Mouse (Mus musculus) brain, embryonic 18.5 days (tissue): ENCODE results near the gene 1700003E16Rik.

Source experiments
- DNase-seq: peaks from one replicate; pipeline ENCODE4 v3.0.0-alpha.2; 2012; ENCODE audit warnings: low read depth, low spot score

Gene 1700003E16Rik

GRCm38 (mm10) chr6:83127419-83127818 is 28.8 kb upstream of the 1700003E16Rik start:
- DNase-seq: no peak

DNA sequence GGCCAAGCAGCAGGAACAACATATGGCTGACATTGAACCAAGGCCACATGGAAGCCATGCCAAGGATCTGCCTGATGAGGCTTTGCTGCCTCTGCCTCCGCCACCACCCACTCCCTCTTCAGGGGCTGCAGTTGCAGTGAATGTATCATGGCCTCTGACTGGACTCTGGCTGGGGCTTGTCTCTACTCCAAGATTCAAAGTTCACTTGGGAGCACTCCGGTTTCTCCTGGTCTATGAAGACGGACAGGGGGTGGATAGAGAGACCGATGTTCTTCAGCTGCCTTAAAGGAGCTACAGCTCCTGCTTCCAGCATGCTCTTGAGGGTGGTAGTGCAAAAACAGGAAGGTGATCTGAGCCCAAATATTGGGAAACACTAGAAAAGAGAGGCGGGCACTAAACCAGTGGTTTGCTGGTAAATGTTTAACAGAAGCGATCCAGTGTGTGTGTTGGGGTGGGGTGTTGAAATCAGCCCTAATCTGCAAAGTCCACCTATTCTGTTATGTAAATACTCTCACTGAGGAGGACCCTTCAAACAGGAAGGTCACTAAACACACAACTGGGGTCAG is 24.7 kb upstream of the 1700003E16Rik start:
- DNase-seq: no peak

GRCm38 (mm10) chr6:83132176-83132919 is 23.9 kb upstream of the 1700003E16Rik start:
- no peak for DNase-seq

- no peak for DNase-seq
Observed at GRCm38 (mm10) chr6:83134226-83134625, 22.0 kb upstream of the 1700003E16Rik start.

DNA sequence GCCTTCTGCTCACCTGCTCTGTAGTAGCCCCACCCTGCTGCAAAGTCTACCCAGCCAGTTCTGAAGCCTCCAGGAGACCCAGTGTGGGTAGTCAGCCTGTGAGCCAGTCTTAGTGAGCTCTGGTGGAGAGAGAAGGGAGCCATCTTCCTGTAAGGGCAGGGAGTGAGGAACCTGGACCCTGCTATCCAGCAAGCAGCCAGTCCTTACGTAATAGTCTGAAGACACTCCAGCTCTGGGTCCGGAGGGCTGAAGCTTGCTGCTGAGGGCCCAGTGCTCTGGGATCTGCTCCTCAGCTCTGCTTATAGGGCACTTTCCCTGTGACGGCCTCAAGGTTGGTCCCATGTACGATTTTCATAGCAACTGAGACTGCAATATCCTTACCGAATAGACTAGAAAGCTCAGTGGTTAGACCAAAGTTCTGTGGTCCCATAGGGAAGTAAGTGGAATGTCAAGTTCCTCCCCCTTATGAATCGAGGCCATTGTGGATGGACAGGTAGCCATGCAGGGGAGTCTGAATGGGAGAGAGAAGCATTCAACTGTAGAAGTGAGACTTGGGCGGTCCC is 21.2 kb upstream of the 1700003E16Rik start, which contains the start of gene Rtkn:
TSS of gene Rtkn (plus strand) at position 513 of the 563 bp plus-strand sequence.
- DNase-seq: no peak

GRCm38 (mm10) chr6:83135571-83136161 is 20.5 kb upstream of the 1700003E16Rik start:
- no peak for DNase-seq

DNA sequence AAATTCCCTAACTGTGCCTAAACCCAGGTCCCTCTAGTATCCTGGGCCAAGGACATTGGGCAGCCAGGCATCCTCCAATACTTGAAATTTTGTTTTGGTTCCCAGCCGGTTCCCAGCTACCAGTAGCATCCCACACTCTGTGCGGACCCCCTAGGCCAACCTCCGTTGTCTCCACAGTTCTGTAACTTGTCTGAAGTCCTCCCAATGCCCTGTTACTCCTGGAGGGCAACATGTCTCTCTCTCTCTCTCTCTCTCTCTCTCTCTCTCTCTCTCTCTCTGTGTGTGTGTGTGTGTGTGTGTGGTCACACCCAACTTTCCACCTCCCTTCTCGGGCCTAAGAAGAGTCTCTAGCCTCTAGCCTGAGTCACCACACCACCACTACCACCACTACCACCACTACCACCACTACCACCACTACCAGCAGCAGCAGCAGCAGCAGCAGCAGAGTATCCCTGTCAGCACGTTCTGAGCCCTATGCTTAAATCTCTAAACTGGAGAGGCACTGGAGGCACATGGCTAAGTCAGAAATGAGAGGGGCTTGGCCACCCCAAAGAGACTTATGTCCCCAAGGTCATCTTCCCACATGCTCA is 19.8 kb upstream of the 1700003E16Rik start:
- no peak for DNase-seq

DNA sequence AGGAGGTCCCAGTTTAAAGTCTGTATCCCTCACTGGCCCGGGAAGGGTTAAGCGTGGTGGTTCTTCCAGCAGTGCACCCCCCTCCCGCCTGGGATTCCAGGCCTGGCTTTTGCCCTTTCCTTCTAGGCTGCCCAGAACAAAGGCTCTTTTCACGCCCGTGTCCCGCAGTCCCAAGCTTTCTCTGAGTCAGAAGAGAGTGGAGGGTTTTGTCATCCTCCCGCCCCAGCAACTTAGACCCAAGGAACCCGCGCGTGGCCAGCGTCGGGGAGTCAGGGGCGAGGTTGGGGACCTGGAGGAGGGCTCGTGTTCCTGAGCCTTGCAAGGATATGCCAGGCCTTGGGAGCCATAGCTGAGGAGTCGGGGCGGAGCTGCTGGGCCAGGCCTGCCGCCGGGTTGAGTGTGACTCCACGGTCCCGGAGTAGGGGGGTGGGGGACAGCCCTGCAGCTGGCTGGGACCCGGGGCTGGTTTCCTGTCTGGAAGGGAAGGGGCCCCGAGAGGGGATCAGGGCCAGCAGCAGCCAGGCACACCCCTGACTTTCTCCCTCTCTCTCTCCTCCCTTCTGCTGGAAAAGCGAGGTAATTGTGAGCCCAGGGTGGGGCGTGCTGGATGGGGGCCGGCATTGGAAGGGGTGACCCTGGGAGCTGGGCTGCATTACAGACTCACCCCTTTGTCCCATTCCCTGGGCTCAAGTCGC is 19.2 kb upstream of the 1700003E16Rik start:
- DNase-seq: no peak

- DNase-seq: no peak
Observed at GRCm38 (mm10) chr6:83137576-83137950, 18.6 kb upstream of the 1700003E16Rik start.

- DNase-seq: no peak
Observed at GRCm38 (mm10) chr6:83138056-83138455, 18.1 kb upstream of the 1700003E16Rik start.

- no peak for DNase-seq
Observed at GRCm38 (mm10) chr6:83140044-83140443, 16.2 kb upstream of the 1700003E16Rik start.

DNA sequence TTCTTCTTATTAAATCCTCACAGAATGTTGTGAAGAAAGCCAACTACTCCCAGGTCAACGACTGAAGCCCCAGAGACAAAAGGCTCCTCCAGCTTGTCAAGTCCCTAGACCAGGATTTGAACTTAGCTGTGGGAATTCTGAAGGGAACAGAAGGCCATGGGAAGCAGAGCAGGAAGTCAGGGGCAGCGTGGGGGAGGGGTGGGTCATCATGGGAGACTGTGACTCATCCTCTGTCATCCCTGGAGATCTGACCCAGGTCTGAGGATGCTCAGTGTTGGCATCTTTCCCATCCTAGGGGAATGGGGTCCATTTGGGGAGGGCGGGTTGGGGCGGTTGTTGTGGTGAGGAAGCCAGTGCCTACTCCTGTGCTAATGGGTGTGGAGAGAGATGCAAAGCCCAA is 14.6 kb upstream of the 1700003E16Rik start:
- DNase-seq: no peak

DNA sequence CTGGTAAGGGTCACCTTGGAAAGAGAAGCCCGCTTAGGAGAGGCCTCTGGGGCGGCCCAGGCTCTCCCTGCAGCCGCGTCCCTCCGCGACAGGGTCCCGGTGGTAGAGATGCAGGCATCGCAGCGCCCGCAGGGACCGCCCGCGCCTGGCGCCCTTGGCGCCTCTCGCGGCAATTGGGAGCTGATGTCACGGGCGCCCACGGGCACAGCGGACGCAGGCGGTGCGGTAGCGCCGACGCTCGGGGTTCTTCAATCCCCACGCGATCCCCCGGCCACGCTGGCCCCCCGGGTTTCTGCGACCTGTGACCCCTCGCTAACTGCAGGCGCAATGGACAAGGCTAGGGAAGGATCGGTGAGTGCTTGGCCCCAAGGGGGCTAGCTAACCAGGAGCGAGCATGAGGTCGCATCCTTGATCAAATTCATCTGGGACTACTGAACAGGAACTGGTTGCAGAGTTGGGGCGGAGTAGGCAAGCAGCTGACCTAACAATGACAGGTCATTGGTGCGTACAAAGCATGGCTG is 13.9 kb upstream of the 1700003E16Rik start:
- DNase-seq: no peak

- DNase-seq: no peak
Observed at GRCm38 (mm10) chr6:83142886-83143285, 13.3 kb upstream of the 1700003E16Rik start.

- DNase-seq: no peak
Observed at GRCm38 (mm10) chr6:83145209-83145608, 11.0 kb upstream of the 1700003E16Rik start.

- DNase-seq: no peak
Observed at GRCm38 (mm10) chr6:83145805-83146204, 10.4 kb upstream of the 1700003E16Rik start.

GRCm38 (mm10) chr6:83147280-83147679 is 8.9 kb upstream of the 1700003E16Rik start:
- no peak for DNase-seq

DNA sequence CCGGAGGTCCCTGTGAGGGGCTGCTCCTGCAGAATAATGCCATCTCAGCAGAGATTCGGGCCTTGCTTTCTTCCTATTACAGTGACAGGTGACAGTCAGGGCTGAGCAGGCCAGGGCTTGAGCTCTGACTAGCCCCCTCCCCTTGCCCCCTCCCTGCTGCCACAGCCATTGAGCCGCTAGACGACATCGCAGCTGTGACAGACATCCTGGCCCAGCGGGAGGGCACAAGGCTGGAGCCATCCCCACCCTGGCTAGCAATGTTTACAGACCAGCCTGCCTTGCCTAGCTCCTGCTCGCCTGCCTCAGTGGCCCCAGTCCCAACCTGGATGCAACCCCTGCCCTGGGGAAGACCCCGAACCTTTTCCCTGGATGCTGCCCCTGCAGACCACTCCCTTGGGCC is 4.5 kb upstream of the 1700003E16Rik start:
- no peak for DNase-seq

GRCm38 (mm10) chr6:83153038-83153437 is 3.2 kb upstream of the 1700003E16Rik start:
- no peak for DNase-seq

DNA sequence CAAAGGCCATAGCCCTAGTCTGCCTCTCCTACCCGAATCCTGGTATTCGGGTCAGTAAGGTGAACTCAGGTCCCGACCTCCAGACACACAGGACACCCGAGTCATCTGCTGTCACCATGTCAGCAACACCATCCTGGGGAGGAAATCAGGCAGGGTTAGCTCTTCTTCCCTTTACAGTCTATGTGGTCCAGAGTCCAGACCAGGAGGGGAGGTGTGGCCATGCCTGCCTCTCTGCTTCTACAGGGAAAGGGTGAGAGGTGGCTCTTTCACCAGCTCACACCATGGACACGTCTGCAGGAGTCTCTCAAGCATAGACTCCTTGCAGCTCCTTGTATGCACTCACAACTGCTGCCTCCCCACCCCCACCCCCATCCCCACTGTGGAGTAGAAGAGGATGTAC is 2.7 kb upstream of the 1700003E16Rik start:
- no peak for DNase-seq

DNA sequence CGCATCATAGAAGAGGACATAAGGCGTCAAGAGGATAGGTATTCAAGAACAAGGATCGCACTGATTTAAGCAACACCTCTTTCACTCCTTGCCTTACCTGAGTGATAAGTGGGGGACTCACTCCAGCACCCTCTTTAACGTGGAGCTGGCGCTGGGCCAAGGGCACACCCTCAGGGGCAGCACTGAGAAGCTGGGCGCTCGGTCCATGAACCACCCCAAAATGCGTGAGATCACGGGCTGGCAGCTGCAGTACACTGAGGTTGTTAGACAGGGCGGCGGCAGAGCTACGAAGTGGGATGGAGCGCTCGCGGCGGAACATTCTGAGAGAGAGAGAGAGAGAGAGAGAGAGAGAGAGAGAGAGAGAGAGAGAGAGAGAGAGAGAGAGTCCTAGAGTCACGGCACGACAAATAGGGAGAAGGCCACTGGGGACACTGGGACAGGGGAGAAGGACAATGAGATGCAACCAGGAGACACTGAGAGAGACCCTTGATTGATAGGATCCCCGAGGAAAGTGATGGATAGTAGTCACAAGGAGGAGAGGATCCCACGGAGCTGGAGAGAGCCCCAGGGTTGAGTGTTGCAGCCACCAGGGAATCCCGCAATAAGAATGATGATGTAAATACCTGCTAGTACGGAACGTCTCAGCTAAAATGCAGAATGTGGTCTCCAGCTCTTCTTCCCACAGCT is 509 bp upstream of the 1700003E16Rik start:
- no peak for DNase-seq
